Mouse (Mus musculus) heart, embryonic 14.5 days (tissue): ENCODE data around the gene Emsy. TPM values are rescaled to one million over a fixed set of nuclear protein-coding genes. Genes with fewer than 3 reads are reported as not detected.

Source experiments
- ATAC-seq: fragments of 200-750 bp; cut with Nextera tagmentation; 2 replicates; pipeline ENCODE4 v1.8.0; 2017; ENCODE audit warnings: low read depth, moderate TSS enrichment; ENCODE audit not compliant: insufficient number of reproducible peaks, insufficient read depth, low FRiP score
- H3K27ac ChIP-seq, 2 experiments: fragments of 200-500 bp in 1 of 2; fragments of 300-500 bp in 1 of 2; sonication (generic) in 1 of 2; replicated peaks in 1 of 2; 2 replicates each; pipeline ENCODE4 v1.5.1; 2012 to 2014; ENCODE audit warnings: low read depth in 2 of 2, low read length in 2 of 2, control low read depth in 1 of 2, mild to moderate bottlenecking in 1 of 2, mixed read lengths in 1 of 2; ENCODE audit not compliant: control insufficient read depth in 1 of 2, insufficient read depth in 1 of 2
- H3K27me3 ChIP-seq: fragments of 300-500 bp; sonication (generic); 2 replicates; pipeline ENCODE4 v1.6.1; 2014; ENCODE audit warnings: mild to moderate bottlenecking, low read length, control low read depth; ENCODE audit not compliant: control insufficient read depth, insufficient read depth
- H3K36me3 ChIP-seq: fragments of 300-500 bp; sonication (generic); 2 replicates; pipeline ENCODE4 v1.6.1; 2014; ENCODE audit warnings: mild to moderate bottlenecking, control low read depth, low read length, mixed read lengths; ENCODE audit not compliant: control insufficient read depth, insufficient read depth
- H3K4me1 ChIP-seq, 2 experiments: fragments of 200-500 bp in 1 of 2; fragments of 300-500 bp in 1 of 2; sonication (generic) in 1 of 2; 2 replicates each; pipeline ENCODE4 v1.6.1; 2012 to 2014; ENCODE audit warnings: low read length in 2 of 2, control low read depth in 1 of 2, mixed read lengths in 1 of 2; ENCODE audit not compliant: control insufficient read depth in 2 of 2, insufficient read depth in 2 of 2
- H3K4me2 ChIP-seq: fragments of 300-500 bp; sonication (generic); 2 replicates; pipeline ENCODE4 v1.6.1; 2014; ENCODE audit warnings: mild to moderate bottlenecking, low read length
- H3K4me3 ChIP-seq, 2 experiments: fragments of 200-500 bp in 1 of 2; fragments of 300-500 bp in 1 of 2; sonication (generic) in 1 of 2; 2 replicates each; pipeline ENCODE4 v1.5.1; 2012 to 2014; ENCODE audit warnings: low read length in 2 of 2, mild to moderate bottlenecking in 2 of 2, control low read depth in 1 of 2, low read depth in 1 of 2, moderate library complexity in 1 of 2; ENCODE audit not compliant: control insufficient read depth in 1 of 2, insufficient read depth in 1 of 2
- H3K9ac ChIP-seq: fragments of 300-500 bp; sonication (generic); 2 replicates; pipeline ENCODE4 v1.6.1; 2014; ENCODE audit warnings: mild to moderate bottlenecking, low read length
- H3K9me3 ChIP-seq: fragments of 300-500 bp; sonication (generic); 2 replicates; pipeline ENCODE4 v1.6.1; 2016; ENCODE audit warnings: low read length, control low read depth; ENCODE audit not compliant: control insufficient read depth
- WGBS: fragments of 180-500 bp; shearing (Covaris S2); extraction: QIAGEN DNeasy Blood & Tissue Kit; methylation state at CpG from one replicate; pipeline ENCODE4 v1.1.7; 2014; 5-methylcytosine and 5-hydroxymethylcytosine counted together
- polyA plus RNA-seq: library from polyadenylated mRNA; unstranded; fragments of >200 nt; fragmentation: Nextera tagmentation; extraction: Ambion mirVana; gene quantifications from 2 replicates; pipeline ENCODE4 v1.2.1, GENCODE M21; 2014

Gene Emsy
- polyA plus RNA-seq, 1 experiment from 2014 or later: 32.7 TPM

- H3K4me2 ChIP-seq: no peak overlapping the region
- H3K27me3 ChIP-seq: no peaks in the 10 kb centered on the region
- no peak overlapping the region for H3K9ac ChIP-seq
- no peaks in the 10 kb centered on the region for H3K36me3 ChIP-seq
- ATAC-seq: no peak
- no peak overlapping the region for H3K4me3 ChIP-seq
- no peak overlapping the region for H3K27ac ChIP-seq
- no peaks in the 10 kb centered on the region for H3K9me3 ChIP-seq
- 80% methylated on average over 6 of the region's 6 CpGs for WGBS
- H3K4me1 ChIP-seq: peaks cover 0 to 8% of the 10 kb centered on the region in 2 experiments; a peak in 3 of 4 replicates
Observed at GRCm38 (mm10) chr7:98665726-98666125, 9.1 kb upstream of the Emsy start.

- no peak overlapping the region for H3K4me2 ChIP-seq
Observed at GRCm38 (mm10) chr7:98665166-98665565, 8.6 kb upstream of the Emsy start.

GRCm38 (mm10) chr7:98655681-98656530 is 677 bp downstream of the Emsy start:
- WGBS: under 1% methylated on average over 73 of the region's 74 CpGs
- peak overlapping the region; percentile 86 to 97 for H3K27ac ChIP-seq
- peak overlapping the region; percentile 90 to 95 for H3K4me3 ChIP-seq
- H3K36me3 ChIP-seq: peaks cover 28% of the 10 kb centered on the region
- H3K4me1 ChIP-seq: peaks cover 0 to 18% of the 10 kb centered on the region in 2 experiments; a peak in 2 of 4 replicates
- peak overlapping the region; percentile 95 for H3K9ac ChIP-seq
- ATAC-seq: peak; percentile 61
- H3K9me3 ChIP-seq: no peaks in the 10 kb centered on the region
- H3K27me3 ChIP-seq: no peaks in the 10 kb centered on the region
- H3K4me2 ChIP-seq: peak overlapping the region; percentile 62

More at GRCm38 (mm10) chr7:98665166-98665565, 8.6 kb upstream of the Emsy start:
- H3K27ac ChIP-seq: no peak overlapping the region
- no peaks in the 10 kb centered on the region for H3K36me3 ChIP-seq
- ATAC-seq: no peak
- WGBS: 57% methylated on average over 5 of the region's 5 CpGs
- H3K9me3 ChIP-seq: no peaks in the 10 kb centered on the region
- no peak overlapping the region for H3K9ac ChIP-seq
- no peaks in the 10 kb centered on the region for H3K27me3 ChIP-seq
- no peak overlapping the region for H3K4me3 ChIP-seq
- peaks cover 0 to 8% of the 10 kb centered on the region in 2 experiments; a peak in 3 of 4 replicates for H3K4me1 ChIP-seq

GRCm38 (mm10) chr7:98651651-98652050 is 4.9 kb downstream of the Emsy start:
- no peak for ATAC-seq
- peaks cover 47% of the 10 kb centered on the region for H3K36me3 ChIP-seq

GRCm38 (mm10) chr7:98644238-98644637 is 12.3 kb downstream of the Emsy start:
- Histone ChIP-seq H3K36me3 (peaks cover 56% of the 10 kb centered on the region), H3K4me2 (peak overlapping the region; percentile 3; the same call in 1 of the 2 replicates), H3K4me1 (peaks cover 0 to 10% of the 10 kb centered on the region in 2 experiments; a peak in 2 of 4 replicates), H3K27ac (peak overlapping the region; percentile 25 to 70; a peak in 3 of 4 replicates), H3K9me3 (no peaks in the 10 kb centered on the region), H3K27me3 (no peaks in the 10 kb centered on the region), H3K9ac (0 out of 2 replicates have a peak overlapping the region, but pooled peaks have one; percentile 23), H3K4me3 (no peak overlapping the region)
- ATAC-seq: no peak
- WGBS: 0% methylated on average over 1 of the region's 1 CpGs

More at GRCm38 (mm10) chr7:98651651-98652050, 4.9 kb downstream of the Emsy start:
- H3K4me2 ChIP-seq: no peak overlapping the region
- no peak overlapping the region for H3K4me3 ChIP-seq
- WGBS: 78% methylated on average over 2 of the region's 2 CpGs
- H3K27me3 ChIP-seq: no peaks in the 10 kb centered on the region
- H3K27ac ChIP-seq: no peak overlapping the region
- H3K9ac ChIP-seq: no peak overlapping the region
- no peaks in the 10 kb centered on the region for H3K9me3 ChIP-seq
- H3K4me1 ChIP-seq: peaks cover 0 to 10% of the 10 kb centered on the region in 2 experiments; a peak in 2 of 4 replicates

- Histone ChIP-seq H3K27ac (no peak overlapping the region), H3K9me3 (no peaks in the 10 kb centered on the region), H3K36me3 (peaks cover 62% of the 10 kb centered on the region), H3K4me3 (no peak overlapping the region), H3K4me2 (no peak overlapping the region), H3K27me3 (no peaks in the 10 kb centered on the region), H3K9ac (no peak overlapping the region), H3K4me1 (peaks cover 0 to 3% of the 10 kb centered on the region in 2 experiments; a peak in 1 of 4 replicates)
- ATAC-seq: no peak
- 95% methylated on average over 2 of the region's 2 CpGs for WGBS
Observed at GRCm38 (mm10) chr7:98636607-98637006, 20.0 kb downstream of the Emsy start.

- 34% methylated on average over 3 of the region's 3 CpGs for WGBS
- Histone ChIP-seq H3K4me2 (no peak overlapping the region), H3K27ac (no peak overlapping the region), H3K27me3 (no peaks in the 10 kb centered on the region), H3K36me3 (peaks cover 69% of the 10 kb centered on the region), H3K4me1 (peaks cover 0 to 3% of the 10 kb centered on the region in 2 experiments; a peak in 1 of 4 replicates), H3K9me3 (no peaks in the 10 kb centered on the region), H3K4me3 (no peak overlapping the region), H3K9ac (no peak overlapping the region)
- no peak for ATAC-seq
Observed at GRCm38 (mm10) chr7:98633032-98633431, 23.6 kb downstream of the Emsy start.
